Mouse (Mus musculus): ENCODE measurements at regions not wholly inside any gene's neighbourhood (a gene's known extent, or its start where the extent isn't known, plus 50 kb on each side); places are given as distances from the start of the nearest gene placed in this dataset.

DNA sequence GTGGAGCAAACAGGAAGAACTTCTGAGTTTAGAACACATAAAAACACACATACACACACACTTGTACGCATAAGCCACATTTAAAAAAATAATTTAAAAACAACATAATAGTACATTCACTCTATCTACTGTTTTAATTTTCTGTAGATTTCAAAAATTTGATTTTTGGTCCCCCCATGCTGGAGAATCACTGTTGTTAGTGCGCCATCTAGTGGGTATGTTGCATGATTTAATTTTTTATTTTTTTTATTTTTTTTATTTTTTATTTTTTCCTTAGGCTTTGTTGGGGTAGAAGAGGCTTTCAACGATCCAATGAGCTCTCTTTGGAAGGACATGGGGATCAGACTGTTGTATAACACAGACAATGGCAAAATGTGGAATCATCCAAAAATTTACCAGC is 59.1 kb upstream of the Pced1b start:
- TF ChIP-seq CTCF (conservative IDR thresholded peaks at IDR 0.05; ENCODE audit: insufficient read depth, insufficient read length, low read depth, low read length), result no peak
- no peak for TF ChIP-seq POLR2A (IDR thresholded peaks at IDR 0.05; ENCODE audit: low read depth, low read length)

Data from kidney, adult 2 months (tissue).